Mouse (Mus musculus): Measurements from ENCODE around the gene Scnn1a.

DNA sequence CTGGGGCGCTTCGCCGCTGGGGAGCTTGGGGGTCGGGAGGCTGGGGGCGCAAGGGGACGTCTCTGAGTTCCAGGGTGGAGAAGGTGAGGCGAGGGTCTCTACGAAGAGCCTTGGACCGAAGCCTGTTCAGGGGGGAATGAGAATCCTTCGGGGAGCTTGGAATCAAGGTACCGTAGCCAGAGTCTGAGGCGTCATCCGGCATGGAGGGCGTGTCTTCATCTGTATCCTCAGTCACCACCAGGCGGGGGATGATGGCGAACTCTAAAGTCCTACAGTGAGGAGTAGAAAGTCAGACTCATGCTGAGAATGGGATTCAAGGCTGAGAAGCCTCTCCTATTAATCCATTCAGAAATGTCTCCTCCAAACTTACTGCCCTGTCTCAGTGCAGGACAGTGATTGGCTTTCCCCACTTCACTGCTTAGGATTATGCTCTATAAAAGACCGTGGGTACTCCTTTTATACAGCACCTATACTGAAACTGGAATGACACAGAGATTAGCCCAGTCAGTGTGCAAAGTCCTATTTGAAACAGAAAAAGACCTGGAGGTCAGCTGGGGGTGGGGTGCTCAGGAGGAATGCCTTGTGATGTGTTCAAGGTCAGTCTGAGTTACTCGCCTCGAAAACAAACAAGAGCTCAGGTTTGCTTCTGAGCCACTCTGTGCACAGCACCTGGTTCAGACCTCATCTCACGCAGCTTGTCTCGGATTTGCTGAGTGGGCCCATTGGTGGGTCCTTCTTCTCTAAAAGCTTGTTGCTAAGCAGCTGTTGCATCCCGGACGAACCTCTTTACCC, 43.2 kb downstream of the Scnn1a start:
- TF ChIP-seq CTCF (IDR thresholded peaks at IDR 0.05; ENCODE audit: control insufficient read depth, insufficient read depth, insufficient read length) = no peak
- TF ChIP-seq USF1 (IDR thresholded peaks at IDR 0.05; ENCODE audit: low read depth) = no peak
- TF ChIP-seq MAX (IDR thresholded peaks at IDR 0.05) = no peak
- no peak for TF ChIP-seq MYOD1 (IDR thresholded peaks at IDR 0.05; ENCODE audit: control insufficient read depth, insufficient read length, low read depth)
- TF ChIP-seq MYOG (IDR thresholded peaks at IDR 0.05; ENCODE audit: control insufficient read depth, extremely low read depth, insufficient read length) = no peak
- TF ChIP-seq CEBPB (IDR thresholded peaks at IDR 0.05; ENCODE audit: low read depth) = no peak

Data from C2C12 (cell line).